Mouse (Mus musculus): Measurements from ENCODE around the gene Agap2. TPM values are rescaled to one million over a fixed set of nuclear protein-coding genes. Genes with fewer than 3 reads are reported as not detected.

Agap2 gene
- polyA plus RNA-seq, 1 experiment from 2014 or later = 0.07 TPM

- Histone ChIP-seq H3K27ac (ENCODE audit: low read depth, low read length) (no peak overlapping the region), H3K4me2 (replicated peaks; ENCODE audit: low read depth, low read length) (no peak overlapping the region), H3K9ac (ENCODE audit: low read depth, low read length) (no peak overlapping the region), H3K36me3 (ENCODE audit: control insufficient read depth, insufficient read depth, low read length) (peaks cover 20% of the 10 kb centered on the region), H3K4me3 (ENCODE audit: low read length) (no peak overlapping the region), H3K9me3 (ENCODE audit: control insufficient read depth, low read length) (no peaks in the 10 kb centered on the region), H3K27me3 (ENCODE audit: control insufficient read depth, insufficient read depth, low read length) (no peaks in the 10 kb centered on the region), H3K4me1 (ENCODE audit: control insufficient read depth, insufficient read depth, low read length) (no peaks in the 10 kb centered on the region)
- no peak for ATAC-seq (ENCODE audit: low FRiP score, low TSS enrichment)
- WGBS = 96% methylated on average over 15 of the region's 15 CpGs
Measured at GRCm38 (mm10) chr10:127099868-127100267, 24.8 kb downstream of the Agap2 start.

GRCm38 (mm10) chr10:127100414-127100813, 25.3 kb downstream of the Agap2 start:
- 85% methylated on average over 8 of the region's 8 CpGs for WGBS
- Histone ChIP-seq H3K4me3 (ENCODE audit: low read length) (no peak overlapping the region), H3K36me3 (ENCODE audit: control insufficient read depth, insufficient read depth, low read length) (peaks cover 20% of the 10 kb centered on the region)

GRCm38 (mm10) chr10:127101151-127101550, 26.1 kb downstream of the Agap2 start:
- Histone ChIP-seq H3K4me1 (ENCODE audit: control insufficient read depth, insufficient read depth, low read length) (no peaks in the 10 kb centered on the region), H3K36me3 (ENCODE audit: control insufficient read depth, insufficient read depth, low read length) (peaks cover 20% of the 10 kb centered on the region), H3K4me2 (replicated peaks; ENCODE audit: low read depth, low read length) (no peak overlapping the region), H3K9ac (ENCODE audit: low read depth, low read length) (no peak overlapping the region), H3K4me3 (ENCODE audit: low read length) (no peak overlapping the region), H3K27ac (ENCODE audit: low read depth, low read length) (no peak overlapping the region), H3K27me3 (ENCODE audit: control insufficient read depth, insufficient read depth, low read length) (no peaks in the 10 kb centered on the region), H3K9me3 (ENCODE audit: control insufficient read depth, low read length) (no peaks in the 10 kb centered on the region)
- 82% methylated on average over 6 of the region's 6 CpGs for WGBS
- ATAC-seq (ENCODE audit: low FRiP score, low TSS enrichment) = no peak

More at GRCm38 (mm10) chr10:127100414-127100813, 25.3 kb downstream of the Agap2 start:
- no peak overlapping the region for H3K9ac ChIP-seq (ENCODE audit: low read depth, low read length)
- no peaks in the 10 kb centered on the region for H3K27me3 ChIP-seq (ENCODE audit: control insufficient read depth, insufficient read depth, low read length)
- no peaks in the 10 kb centered on the region for H3K4me1 ChIP-seq (ENCODE audit: control insufficient read depth, insufficient read depth, low read length)
- H3K9me3 ChIP-seq (ENCODE audit: control insufficient read depth, low read length) = no peaks in the 10 kb centered on the region
- no peak overlapping the region for H3K27ac ChIP-seq (ENCODE audit: low read depth, low read length)
- ATAC-seq (ENCODE audit: low FRiP score, low TSS enrichment) = no peak
- H3K4me2 ChIP-seq (replicated peaks; ENCODE audit: low read depth, low read length) = no peak overlapping the region

GRCm38 (mm10) chr10:127103631-127104030, 28.5 kb downstream of the Agap2 start:
- Histone ChIP-seq H3K27ac (ENCODE audit: low read depth, low read length) (no peak overlapping the region), H3K36me3 (ENCODE audit: control insufficient read depth, insufficient read depth, low read length) (peaks cover 7% of the 10 kb centered on the region; the same call in 1 of the 2 replicates), H3K27me3 (ENCODE audit: control insufficient read depth, insufficient read depth, low read length) (no peaks in the 10 kb centered on the region), H3K4me1 (ENCODE audit: control insufficient read depth, insufficient read depth, low read length) (no peaks in the 10 kb centered on the region), H3K4me3 (ENCODE audit: low read length) (no peak overlapping the region), H3K9ac (ENCODE audit: low read depth, low read length) (no peak overlapping the region), H3K4me2 (replicated peaks; ENCODE audit: low read depth, low read length) (no peak overlapping the region), H3K9me3 (ENCODE audit: control insufficient read depth, low read length) (no peaks in the 10 kb centered on the region)
- WGBS = 84% methylated on average over 7 of the region's 7 CpGs
- ATAC-seq (ENCODE audit: low FRiP score, low TSS enrichment) = no peak

- 88% methylated on average over 16 of the region's 16 CpGs for WGBS
- no peaks in the 10 kb centered on the region for H3K27me3 ChIP-seq (ENCODE audit: control insufficient read depth, insufficient read depth, low read length)
- no peak overlapping the region for H3K27ac ChIP-seq (ENCODE audit: low read depth, low read length)
- H3K4me1 ChIP-seq (ENCODE audit: control insufficient read depth, insufficient read depth, low read length) = no peaks in the 10 kb centered on the region
- no peaks in the 10 kb centered on the region for H3K36me3 ChIP-seq (ENCODE audit: control insufficient read depth, insufficient read depth, low read length)
- H3K9ac ChIP-seq (ENCODE audit: low read depth, low read length) = no peak overlapping the region
- no peaks in the 10 kb centered on the region for H3K9me3 ChIP-seq (ENCODE audit: control insufficient read depth, low read length)
- H3K4me2 ChIP-seq (replicated peaks; ENCODE audit: low read depth, low read length) = no peak overlapping the region
- H3K4me3 ChIP-seq (ENCODE audit: low read length) = no peak overlapping the region
- no peak for ATAC-seq (ENCODE audit: low FRiP score, low TSS enrichment)
Measured at GRCm38 (mm10) chr10:127107563-127108261, 32.6 kb downstream of the Agap2 start.

GRCm38 (mm10) chr10:127108262-127108583, 33.1 kb downstream of the Agap2 start:
- Histone ChIP-seq H3K4me3 (ENCODE audit: low read length) (no peak overlapping the region), H3K9me3 (ENCODE audit: control insufficient read depth, low read length) (no peaks in the 10 kb centered on the region), H3K4me2 (replicated peaks; ENCODE audit: low read depth, low read length) (no peak overlapping the region), H3K36me3 (ENCODE audit: control insufficient read depth, insufficient read depth, low read length) (no peaks in the 10 kb centered on the region), H3K27me3 (ENCODE audit: control insufficient read depth, insufficient read depth, low read length) (no peaks in the 10 kb centered on the region), H3K4me1 (ENCODE audit: control insufficient read depth, insufficient read depth, low read length) (no peaks in the 10 kb centered on the region), H3K9ac (ENCODE audit: low read depth, low read length) (no peak overlapping the region), H3K27ac (ENCODE audit: low read depth, low read length) (no peak overlapping the region)
- WGBS = 83% methylated on average over 3 of the region's 3 CpGs
- no peak for ATAC-seq (ENCODE audit: low FRiP score, low TSS enrichment)

- no peaks in the 10 kb centered on the region for H3K9me3 ChIP-seq (ENCODE audit: control insufficient read depth, low read length)
- no peak overlapping the region for H3K9ac ChIP-seq (ENCODE audit: low read depth, low read length)
- H3K4me3 ChIP-seq (ENCODE audit: low read length) = no peak overlapping the region
- H3K4me1 ChIP-seq (ENCODE audit: control insufficient read depth, insufficient read depth, low read length) = no peaks in the 10 kb centered on the region
- no peaks in the 10 kb centered on the region for H3K27me3 ChIP-seq (ENCODE audit: control insufficient read depth, insufficient read depth, low read length)
- peaks cover 3% of the 10 kb centered on the region; the same call in 1 of the 2 replicates for H3K36me3 ChIP-seq (ENCODE audit: control insufficient read depth, insufficient read depth, low read length)
- H3K27ac ChIP-seq (ENCODE audit: low read depth, low read length) = no peak overlapping the region
- ATAC-seq (ENCODE audit: low FRiP score, low TSS enrichment) = no peak
- 90% methylated on average over 15 of the region's 15 CpGs for WGBS
- no peak overlapping the region for H3K4me2 ChIP-seq (replicated peaks; ENCODE audit: low read depth, low read length)
Measured at GRCm38 (mm10) chr10:127111001-127111887, 36.2 kb downstream of the Agap2 start.

- no peak overlapping the region for H3K4me3 ChIP-seq (ENCODE audit: low read length)
- no peak for ATAC-seq (ENCODE audit: low FRiP score, low TSS enrichment)
- no peaks in the 10 kb centered on the region for H3K4me1 ChIP-seq (ENCODE audit: control insufficient read depth, insufficient read depth, low read length)
- no peaks in the 10 kb centered on the region for H3K9me3 ChIP-seq (ENCODE audit: control insufficient read depth, low read length)
- no peak overlapping the region for H3K4me2 ChIP-seq (replicated peaks; ENCODE audit: low read depth, low read length)
- H3K36me3 ChIP-seq (ENCODE audit: control insufficient read depth, insufficient read depth, low read length) = peaks cover 27% of the 10 kb centered on the region; the same call in 1 of the 2 replicates
- WGBS = 88% methylated on average over 11 of the region's 11 CpGs
- H3K27me3 ChIP-seq (ENCODE audit: control insufficient read depth, insufficient read depth, low read length) = no peaks in the 10 kb centered on the region
- H3K27ac ChIP-seq (ENCODE audit: low read depth, low read length) = no peak overlapping the region
- no peak overlapping the region for H3K9ac ChIP-seq (ENCODE audit: low read depth, low read length)
Measured at GRCm38 (mm10) chr10:127114408-127114807, 39.3 kb downstream of the Agap2 start.

- no peaks in the 10 kb centered on the region for H3K9me3 ChIP-seq (ENCODE audit: control insufficient read depth, low read length)
- peaks cover 4% of the 10 kb centered on the region; the same call in 1 of the 2 replicates for H3K4me1 ChIP-seq (ENCODE audit: control insufficient read depth, insufficient read depth, low read length)
- ATAC-seq (ENCODE audit: low FRiP score, low TSS enrichment) = no peak
- no peak overlapping the region for H3K27ac ChIP-seq (ENCODE audit: low read depth, low read length)
- no peak overlapping the region for H3K4me2 ChIP-seq (replicated peaks; ENCODE audit: low read depth, low read length)
- no peaks in the 10 kb centered on the region for H3K27me3 ChIP-seq (ENCODE audit: control insufficient read depth, insufficient read depth, low read length)
- no peak overlapping the region for H3K4me3 ChIP-seq (ENCODE audit: low read length)
- WGBS = 92% methylated on average over 2 of the region's 2 CpGs
- no peak overlapping the region for H3K9ac ChIP-seq (ENCODE audit: low read depth, low read length)
- peaks cover 27% of the 10 kb centered on the region; the same call in 1 of the 2 replicates for H3K36me3 ChIP-seq (ENCODE audit: control insufficient read depth, insufficient read depth, low read length)
Measured at GRCm38 (mm10) chr10:127115068-127115467, 40.0 kb downstream of the Agap2 start.
